In genomic region chr1:125437927-125438326, GRCm38 (mm10) we compare ENCODE assay signal across 12 mouse cellular contexts. TPM values are rescaled to one million over a fixed set of nuclear protein-coding genes. Genes with fewer than 3 reads are reported as not detected.
DNase-seq lines count a peak whose midpoint lies in the region; TF ChIP-seq lines count a peak whose summit lies in the region.
"Had no signal": no experiment of that assay in that cellular context is flagged by ENCODE, and none has a peak within 500 bp of the region (broad histone marks: within the 10 kb centered on the region; RNA-seq: fewer than 3 reads in every experiment).

No protein-coding gene starts in this region.

- peak overlapping the region; percentile 67 for H3K27ac ChIP-seq in bone marrow, adult 2 months (ENCODE audit: control insufficient read depth, insufficient read depth, low read depth, low read length, poor library complexity)
- H3K27ac ChIP-seq: heart, adult 2 months; liver, embryonic 15.5 days had no signal

- H3K36me3 ChIP-seq in splenic B cell, adult 2 months (ENCODE audit: control insufficient read depth, insufficient read depth, low read length, poor library complexity, severe bottlenecking) = no peaks in the 10 kb centered on the region
- H3K36me3 ChIP-seq: G1E; liver, embryonic 15.5 days had no signal

- 24% methylated on average over 3 of the region's 3 CpGs for WGBS in lung, adult 2 months
- 3% methylated on average over 3 of the region's 3 CpGs for WGBS in bone marrow, adult 2 months

- TF ChIP-seq POLR2A in lung, adult 2 months (IDR thresholded peaks at IDR 0.05; ENCODE audit: borderline replicate concordance, extremely low read depth, low read depth, low read length) = no peak
- no peak for TF ChIP-seq POLR2A in bone marrow, adult 2 months (IDR thresholded peaks at IDR 0.05; ENCODE audit: borderline replicate concordance, control insufficient read depth, low read depth, low read length)

- peak; percentile 35 to 42 for DNase-seq in lung, adult 18-20 months
- DNase-seq in lung, adult 2 months = no peak
- DNase-seq in lung, postnatal 36 days = peak; percentile 73
- peak; percentile 67 for DNase-seq in splenic B cell, adult 2 months (ENCODE audit: low read depth, low spot score)
- DNase-seq in frontal cortex, adult 2 months (ENCODE audit: extremely low spot score in 1 of 2, low spot score in 1 of 2) = no peak
- DNase-seq in right cerebral cortex, postnatal 25 days = no peak
- DNase-seq: cerebellum, adult 18-20 months; heart, adult 2 months; heart, postnatal 36 days had no signal

- no peak for TF ChIP-seq CTCF in lung, adult 2 months (IDR thresholded peaks at IDR 0.05; ENCODE audit: insufficient read depth, low read length)
- no peak for TF ChIP-seq CTCF in bone marrow, adult 2 months (IDR thresholded peaks at IDR 0.05; ENCODE audit: control insufficient read depth, insufficient read depth, low read length)

- H3K4me3 ChIP-seq in lung, adult 2 months (replicated peaks; ENCODE audit: extremely low read depth, low read depth, low read length) = no peak overlapping the region
- H3K4me3 ChIP-seq in bone marrow, adult 2 months (replicated peaks; ENCODE audit: control insufficient read depth, low read depth, low read length) = no peak overlapping the region
- H3K4me3 ChIP-seq: heart, adult 2 months; liver, embryonic 15.5 days had no signal

- no peaks in the 10 kb centered on the region for H3K27me3 ChIP-seq in splenic B cell, adult 2 months (ENCODE audit: control insufficient read depth, insufficient read depth, low read length, poor library complexity, severe bottlenecking)
- H3K27me3 ChIP-seq: liver, embryonic 15.5 days had no signal

- peaks cover 17% of the 10 kb centered on the region for H3K4me1 ChIP-seq in lung, adult 2 months (ENCODE audit: control insufficient read depth, insufficient read depth, low read length)
- H3K4me1 ChIP-seq in bone marrow, adult 2 months (ENCODE audit: control insufficient read depth, insufficient read depth, low read length) = peaks cover 10% of the 10 kb centered on the region

RNA-seq across cellular contexts. Expression of gene Actr3, which starts 2.4 kb away (rescaled TPM):
- polyA plus RNA-seq in lung, adult 2 months (2012; rRNA removed) = 36.6 and 64.6 TPM in 2 replicates
- 91.7 and 154 TPM in 2 replicates for polyA plus RNA-seq in bone marrow, adult 2 months (2011; ENCODE audit: insufficient read depth, insufficient read length, low replicate concordance, missing spikeins)
- 98.4 and 107 TPM in 2 replicates for polyA plus RNA-seq in frontal cortex, adult 2 months (2012; rRNA removed)

Comparison
In these comparisons a context has a peak if more than half of its experiments do, and no peak if none do; other contexts are left out.
1. DNase-seq: peak in lung, adult 18-20 months (2 of 2), lung, postnatal 36 days (single experiment) and splenic B cell, adult 2 months (single experiment); none in lung, adult 2 months (single experiment), frontal cortex, adult 2 months (0 of 2) and right cerebral cortex, postnatal 25 days (single experiment).